Mouse (Mus musculus) heart, embryonic 12.5 days (tissue): ENCODE results near the gene Gata1. TPM values are rescaled to one million over a fixed set of nuclear protein-coding genes. Genes with fewer than 3 reads are reported as not detected.
"Not testable (repeated sequence)": the region's sequence is repeated elsewhere in the genome, so short reads cannot be mapped to it uniquely, and the experiment has no call there.

Experiments used
- ATAC-seq: fragments of 200-750 bp; cut with Nextera tagmentation; 2 replicates; pipeline ENCODE4 v1.8.0; 2017; ENCODE audit warnings: moderate TSS enrichment, moderate library complexity; ENCODE audit not compliant: insufficient number of reproducible peaks, low FRiP score
- H3K27ac ChIP-seq: fragments of 300-500 bp; sonication (generic); 2 replicates; pipeline ENCODE4 v1.5.1; 2016; ENCODE audit warnings: mild to moderate bottlenecking, moderate library complexity; ENCODE audit not compliant: poor library complexity, severe bottlenecking
- H3K27me3 ChIP-seq: fragments of 300-500 bp; sonication (generic); replicated peaks from 2 replicates; pipeline ENCODE4 v1.6.1; 2016; ENCODE audit warnings: mild to moderate bottlenecking, moderate library complexity
- H3K36me3 ChIP-seq: fragments of 300-500 bp; sonication (generic); 2 replicates; pipeline ENCODE4 v1.6.1; 2016; ENCODE audit warnings: mild to moderate bottlenecking, moderate library complexity
- H3K4me1 ChIP-seq: fragments of 300-500 bp; sonication (generic); replicated peaks from 2 replicates; pipeline ENCODE4 v1.6.1; 2016; ENCODE audit warnings: mild to moderate bottlenecking
- H3K4me2 ChIP-seq: fragments of 300-500 bp; sonication (generic); 2 replicates; pipeline ENCODE4 v1.6.1; 2016; ENCODE audit warnings: mild to moderate bottlenecking, moderate library complexity
- H3K4me3 ChIP-seq: fragments of 300-500 bp; sonication (generic); 2 replicates; pipeline ENCODE4 v1.5.1; 2016; ENCODE audit warnings: mild to moderate bottlenecking
- H3K9ac ChIP-seq: fragments of 300-500 bp; sonication (generic); 2 replicates; pipeline ENCODE4 v1.6.1; 2016; ENCODE audit warnings: mild to moderate bottlenecking, moderate library complexity
- H3K9me3 ChIP-seq: fragments of 300-500 bp; sonication (generic); replicated peaks from 2 replicates; pipeline ENCODE4 v1.6.1; 2016; ENCODE audit warnings: mild to moderate bottlenecking, moderate library complexity
- WGBS: fragments of 180-500 bp; shearing (Covaris S2); methylation state at CpG from one replicate; pipeline ENCODE4 v1.1.7; 2016; 5-methylcytosine and 5-hydroxymethylcytosine counted together
- polyA plus RNA-seq: library from polyadenylated mRNA; unstranded; fragments of >200 nt; fragmentation: Nextera tagmentation; extraction: Ambion mirVana; gene quantifications from 2 replicates; pipeline ENCODE4 v1.2.1, GENCODE M21; 2016

Gene Gata1
- polyA plus RNA-seq, 1 experiment from 2014 or later = 6.4 TPM

- Histone ChIP-seq H3K9ac (no peak overlapping the region), H3K4me3 (no peak overlapping the region), H3K4me2 (no peak overlapping the region), H3K36me3 (peaks cover 19% of the 10 kb centered on the region), H3K27me3 (peaks cover 73% of the 10 kb centered on the region), H3K9me3 (no peaks in the 10 kb centered on the region), H3K27ac (no peak overlapping the region), H3K4me1 (peaks cover 7% of the 10 kb centered on the region; the same call in 1 of the 2 replicates)
- 61% methylated on average over 6 of the region's 6 CpGs for WGBS
- no peak for ATAC-seq
These were observed 51.6 kb downstream of the Gata1 start for GRCm38 (mm10) chrX:7926266-7926665.

GRCm38 (mm10) chrX:7922032-7922431, 55.8 kb downstream of the Gata1 start:
- Histone ChIP-seq H3K4me2 (peak overlapping the region; percentile 62), H3K27me3 (peaks cover 80% of the 10 kb centered on the region), H3K9me3 (0 out of 2 replicates have a peak, but pooled peaks cover 3% of the 10 kb centered on the region), H3K27ac (no peak overlapping the region), H3K9ac (no peak overlapping the region), H3K4me1 (peaks cover 13% of the 10 kb centered on the region; the same call in 1 of the 2 replicates), H3K36me3 (no peaks in the 10 kb centered on the region), H3K4me3 (peak overlapping the region; percentile 37)
- WGBS = 10% methylated on average over 40 of the region's 48 CpGs
- ATAC-seq = no peak

GRCm38 (mm10) chrX:7919601-7920383, 58.1 kb downstream of the Gata1 start, which contains the start of gene Pcsk1n:
Gene Pcsk1n (plus strand): TSS chrX:7919822.
- H3K4me1 ChIP-seq = peaks cover 13% of the 10 kb centered on the region; the same call in 1 of the 2 replicates
- ATAC-seq = no peak
- no peak within 1 kb of the TSS for H3K9ac ChIP-seq
- peaks cover 3% of the 10 kb centered on the region; the same call in 1 of the 2 replicates for H3K9me3 ChIP-seq
- H3K4me3 ChIP-seq = peak within 1 kb of the TSS; percentile 27
- H3K27me3 ChIP-seq = peaks cover 62% of the 10 kb centered on the region
- peak within 1 kb of the TSS; percentile 59 for H3K4me2 ChIP-seq
- no peaks in the 10 kb centered on the region for H3K36me3 ChIP-seq
- whole genome bisulfite sequencing = 6% methylated on average over 38 of the region's 40 CpGs
- no peak within 1 kb of the TSS for H3K27ac ChIP-seq

GRCm38 (mm10) chrX:7917960-7918359, 59.9 kb downstream of the Gata1 start:
- H3K9ac ChIP-seq, H3K27ac ChIP-seq, H3K4me3 ChIP-seq, ATAC-seq, H3K36me3 ChIP-seq, H3K9me3 ChIP-seq, H3K4me2 ChIP-seq: not testable (repeated sequence)
- Histone ChIP-seq H3K4me1 (peaks cover 13% of the 10 kb centered on the region; the same call in 1 of the 2 replicates), H3K27me3 (peaks cover 47% of the 10 kb centered on the region)
- 61% methylated on average over 6 of the region's 6 CpGs for WGBS

GRCm38 (mm10) chrX:7915669-7916068, 62.2 kb downstream of the Gata1 start:
- not testable (repeated sequence) for H3K36me3 ChIP-seq, H3K27ac ChIP-seq, H3K4me3 ChIP-seq, H3K4me2 ChIP-seq, ATAC-seq, H3K4me1 ChIP-seq, H3K9ac ChIP-seq, H3K9me3 ChIP-seq
- WGBS = 21% methylated on average over 3 of the region's 3 CpGs
- H3K27me3 ChIP-seq = peaks cover 25% of the 10 kb centered on the region

- H3K27me3 ChIP-seq = no peaks in the 10 kb centered on the region
- 61% methylated on average over 6 of the region's 6 CpGs for WGBS
- no peak for ATAC-seq
These were observed 67.4 kb downstream of the Gata1 start for GRCm38 (mm10) chrX:7910473-7910872.

More at GRCm38 (mm10) chrX:7910473-7910872, 67.4 kb downstream of the Gata1 start:
- Histone ChIP-seq H3K4me2 (no peak overlapping the region), H3K9me3 (no peaks in the 10 kb centered on the region), H3K27ac (no peak overlapping the region), H3K36me3 (peaks cover 13% of the 10 kb centered on the region), H3K9ac (no peak overlapping the region), H3K4me1 (no peaks in the 10 kb centered on the region), H3K4me3 (no peak overlapping the region)

Other genes with a start within 250 kb of the Gata1 start
- 43.5 and 44.3 TPM in 2 replicates for gene Praf2, start 249.6 kb downstream of the Gata1 start, polyA plus RNA-seq
- 6.6 and 8.2 TPM in 2 replicates for gene Ccdc120, start 227.2 kb downstream of the Gata1 start, polyA plus RNA-seq
- 22.3 TPM in 2 replicates for gene Tfe3, start 215.5 kb downstream of the Gata1 start, polyA plus RNA-seq
- 32.0 and 32.2 TPM in 2 replicates for gene Gripap1, start 188.3 kb downstream of the Gata1 start, polyA plus RNA-seq
- 1.4 and 1.9 TPM in 2 replicates for gene Kcnd1, start 155.8 kb downstream of the Gata1 start, polyA plus RNA-seq
- 41.1 and 41.2 TPM in 2 replicates for gene Otud5, start 136.7 kb downstream of the Gata1 start, polyA plus RNA-seq
- 6.4 and 6.8 TPM in 2 replicates for gene Pim2, start 99.8 kb downstream of the Gata1 start, polyA plus RNA-seq
- 25.9 and 26.8 TPM in 2 replicates for gene Slc35a2, start 94.0 kb downstream of the Gata1 start, polyA plus RNA-seq
- 83.8 and 91.4 TPM in 2 replicates for gene Pqbp1, start 78.8 kb downstream of the Gata1 start, polyA plus RNA-seq
- 117 and 130 TPM in 2 replicates for gene Timm17b, start 78.7 kb downstream of the Gata1 start, polyA plus RNA-seq
- not detected in 2 replicates for gene Gm10491, start 70.2 kb downstream of the Gata1 start, polyA plus RNA-seq
- gene Gm10490, start 68.5 kb downstream of the Gata1 start, polyA plus RNA-seq = not detected in 2 replicates
- 0.39 and 0.40 TPM in 2 replicates for gene Pcsk1n, start 58.2 kb downstream of the Gata1 start, polyA plus RNA-seq
- gene Eras, start 49.5 kb downstream of the Gata1 start, polyA plus RNA-seq = not detected in 2 replicates
- 30.9 and 32.9 TPM in 2 replicates for gene Hdac6, start 30.2 kb downstream of the Gata1 start, polyA plus RNA-seq
- gene Glod5, start 40.4 kb upstream of the Gata1 start, polyA plus RNA-seq = 0.30 TPM in 1 of 2 replicates, not detected in the other
- 42.8 and 46.2 TPM in 2 replicates for gene Suv39h1, start 96.7 kb upstream of the Gata1 start, polyA plus RNA-seq
- gene Was, start 112.4 kb upstream of the Gata1 start, polyA plus RNA-seq = 0.31 TPM in 1 of 2 replicates, not detected in the other
- 26.7 and 28.5 TPM in 2 replicates for gene Wdr13, start 154.8 kb upstream of the Gata1 start, polyA plus RNA-seq
- gene Rbm3, start 167.8 kb upstream of the Gata1 start, polyA plus RNA-seq = 326 and 330 TPM in 2 replicates
- 9.2 and 11.1 TPM in 2 replicates for gene Tbc1d25, start 198.1 kb upstream of the Gata1 start, polyA plus RNA-seq
- 23.0 and 24.5 TPM in 2 replicates for gene Ebp, start 215.4 kb upstream of the Gata1 start, polyA plus RNA-seq
- 3.0 and 4.3 TPM in 2 replicates for gene Porcn, start 228.5 kb upstream of the Gata1 start, polyA plus RNA-seq